Mouse (Mus musculus) urinary bladder, postnatal 4 days (tissue): ENCODE results near the gene Glt1d1.
A peak's percentile ranks its signal among the peaks of the same experiment; 100 is the strongest.
"Not testable (repeated sequence)": the region's sequence is repeated elsewhere in the genome, so short reads cannot be mapped to it uniquely, and the experiment has no call there.

Experiments used
- DNase-seq, 2 experiments: peaks; one replicate each; pipeline ENCODE4 v3.0.0; 2021 to 2022; ENCODE audit warnings: low spot score in 2 of 2

The Glt1d1 gene

DNA sequence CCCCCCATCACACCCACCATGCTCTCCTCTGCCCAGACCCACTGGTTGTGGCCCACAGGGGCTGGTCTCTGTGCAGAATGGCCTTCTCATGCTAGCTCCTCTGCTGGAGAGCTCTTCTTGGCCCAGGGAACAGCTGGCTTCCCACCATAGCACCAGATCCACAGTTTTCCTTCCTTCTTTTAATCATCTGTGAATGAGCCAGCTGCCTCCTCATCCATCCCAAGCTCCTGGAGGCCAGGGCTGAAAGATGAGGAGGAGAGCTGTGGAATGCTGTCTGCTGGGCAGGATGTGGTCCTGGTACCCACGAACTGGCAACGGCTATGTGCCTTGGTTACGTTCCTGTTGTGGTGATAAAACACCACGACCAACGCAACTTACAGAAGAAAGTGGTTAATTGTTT lies 67.6 kb downstream of the Glt1d1 start:
- no peak for DNase-seq

DNA sequence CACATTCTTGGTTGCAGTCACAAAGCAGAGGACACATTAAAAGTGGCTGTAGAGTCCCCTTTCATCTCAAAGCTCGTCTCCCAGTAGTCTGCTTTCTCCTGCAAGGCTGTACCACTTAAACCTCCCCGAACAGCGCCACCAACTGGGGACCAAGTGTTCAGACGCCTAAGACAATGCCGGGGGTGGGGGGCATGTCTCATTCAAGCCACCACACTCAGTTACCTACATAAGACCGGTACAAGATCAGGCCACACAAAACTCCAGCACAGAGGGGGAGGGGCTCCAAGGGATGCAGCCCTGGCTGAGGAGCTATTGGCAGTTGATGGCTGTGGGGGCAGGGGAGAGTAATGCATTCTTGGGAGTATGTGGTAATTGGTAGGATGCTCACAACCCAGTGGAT lies 68.1 kb downstream of the Glt1d1 start:
- DNase-seq, result no peak

DNA sequence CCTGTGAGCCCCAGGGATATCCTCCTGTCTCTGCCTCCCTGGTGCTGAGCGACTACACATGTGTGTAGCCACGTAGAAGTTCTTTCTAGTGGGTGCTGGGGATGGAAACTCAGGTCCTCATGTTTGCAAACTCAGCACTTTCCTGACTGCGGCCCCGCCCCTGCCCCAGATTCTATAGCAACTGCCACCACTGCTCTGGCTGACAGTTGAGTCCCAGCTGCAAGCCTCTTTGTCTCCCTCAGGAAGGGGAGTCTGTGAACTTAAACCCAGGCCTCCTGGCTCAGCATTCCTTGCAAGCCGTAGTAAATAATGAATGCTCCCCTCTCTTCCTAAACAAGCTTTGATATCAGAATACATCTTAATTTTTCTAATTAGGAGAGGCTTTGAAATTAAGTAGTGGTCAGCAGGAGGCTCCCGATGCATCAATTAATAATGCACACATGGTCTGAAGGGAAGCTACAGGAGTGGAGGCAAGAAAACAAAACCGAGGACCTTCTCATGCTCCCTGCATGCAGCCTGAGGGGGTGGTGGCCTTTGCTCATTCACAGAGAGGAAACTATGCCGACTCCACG lies 71.6 kb downstream of the Glt1d1 start:
- no peak for DNase-seq

DNA sequence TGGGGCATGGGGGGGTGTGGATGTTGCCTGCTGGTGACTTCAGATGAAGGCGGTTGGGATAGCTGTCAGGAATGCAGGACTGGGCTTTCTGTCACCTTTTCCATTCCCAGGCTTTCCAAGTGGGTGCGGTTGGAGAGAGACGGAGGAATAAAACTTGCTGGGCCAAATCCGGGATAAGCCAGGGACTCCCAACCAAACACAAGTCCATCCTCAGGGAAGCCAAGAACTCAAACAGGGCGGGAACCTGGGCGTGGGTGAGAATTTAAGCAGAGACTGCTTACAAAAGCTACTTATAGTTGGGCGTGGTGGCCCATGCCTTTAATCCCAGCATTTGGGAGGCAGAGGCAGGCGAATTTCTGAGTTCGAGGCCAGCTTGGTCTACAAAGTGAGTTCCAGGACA lies 73.2 kb downstream of the Glt1d1 start:
- DNase-seq, result no peak

DNA sequence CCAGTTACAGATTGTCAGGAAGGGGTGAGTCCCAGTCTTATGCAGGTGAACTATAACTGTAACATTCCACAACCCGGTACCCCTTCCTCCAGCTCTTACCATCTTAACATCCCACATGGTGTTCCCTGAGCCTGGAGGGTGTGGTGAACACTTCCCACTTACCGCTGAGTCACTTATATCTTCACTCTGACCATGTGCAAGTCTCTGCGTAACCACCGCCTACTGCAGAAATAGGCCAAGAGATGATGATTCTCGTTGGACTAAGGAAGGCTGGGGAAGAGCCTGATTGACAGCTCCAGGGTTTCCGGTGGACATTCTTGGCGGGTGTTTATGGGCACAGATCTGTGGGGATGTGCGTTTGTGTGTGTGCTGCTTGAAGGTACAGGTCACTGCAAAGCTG lies 73.9 kb downstream of the Glt1d1 start:
- no peak for DNase-seq

DNA sequence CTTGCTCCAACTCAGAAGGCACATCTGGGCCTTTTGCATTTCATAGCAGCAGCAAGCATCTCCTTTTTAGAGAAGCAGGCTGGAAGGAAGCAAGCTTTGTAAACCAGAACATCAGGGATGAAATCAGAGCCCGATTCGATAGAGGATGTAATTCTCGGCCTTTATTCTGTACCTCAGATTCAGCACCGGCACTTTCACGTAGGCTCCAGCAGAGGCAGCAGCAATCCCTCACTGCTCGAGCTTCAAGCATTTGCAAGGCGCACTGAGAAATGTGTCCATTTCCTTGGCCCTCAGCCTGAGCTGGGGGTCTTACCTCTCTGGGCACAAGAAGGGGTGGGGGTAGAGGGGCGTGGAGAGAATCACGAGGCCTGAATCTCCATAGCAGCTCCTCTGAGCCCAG lies 76.1 kb downstream of the Glt1d1 start:
- no peak for DNase-seq

DNA sequence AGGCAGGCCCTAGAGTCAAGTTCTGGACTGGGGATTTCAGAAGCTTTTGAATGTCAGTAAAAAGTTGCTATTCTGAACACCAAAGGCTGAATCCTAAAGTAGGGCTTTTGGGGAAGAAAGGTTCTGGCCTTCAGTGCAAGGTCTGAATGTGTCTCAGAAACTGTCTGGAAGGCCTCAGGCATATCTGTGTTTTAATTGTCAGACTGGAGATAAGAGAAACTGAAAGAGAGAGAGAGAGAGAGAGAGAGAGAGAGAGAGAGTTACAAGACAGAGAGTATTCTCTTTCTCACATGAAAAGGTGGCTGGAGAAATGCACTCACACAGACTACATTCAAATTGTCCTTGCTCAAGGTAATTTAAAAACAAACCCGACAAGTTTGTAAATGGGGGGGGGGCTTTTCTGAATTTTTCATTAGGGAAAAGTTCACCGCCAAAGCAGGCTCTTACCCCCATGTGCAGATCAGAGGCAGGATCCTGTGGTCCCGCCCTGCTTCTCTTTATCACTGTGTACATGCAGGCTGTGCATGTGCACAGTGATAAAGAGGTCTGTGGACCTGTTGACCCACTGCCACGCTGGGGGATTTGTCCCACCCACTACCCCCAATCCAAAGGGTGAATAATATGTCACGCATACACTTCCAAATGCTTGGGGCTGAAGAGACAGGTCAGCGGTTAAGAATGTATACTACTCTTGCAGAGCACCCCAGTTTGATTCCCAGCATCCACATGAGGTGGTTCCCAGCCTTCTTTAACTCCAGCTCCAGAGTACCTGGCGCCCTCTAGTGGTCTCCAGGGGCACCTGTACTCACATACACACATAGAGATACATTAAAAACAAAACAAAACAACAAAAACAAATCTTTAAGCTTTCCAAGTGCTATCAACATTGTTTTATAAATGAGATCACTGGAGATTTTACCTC lies 83.0 kb downstream of the Glt1d1 start:
- no peak for DNase-seq

DNA sequence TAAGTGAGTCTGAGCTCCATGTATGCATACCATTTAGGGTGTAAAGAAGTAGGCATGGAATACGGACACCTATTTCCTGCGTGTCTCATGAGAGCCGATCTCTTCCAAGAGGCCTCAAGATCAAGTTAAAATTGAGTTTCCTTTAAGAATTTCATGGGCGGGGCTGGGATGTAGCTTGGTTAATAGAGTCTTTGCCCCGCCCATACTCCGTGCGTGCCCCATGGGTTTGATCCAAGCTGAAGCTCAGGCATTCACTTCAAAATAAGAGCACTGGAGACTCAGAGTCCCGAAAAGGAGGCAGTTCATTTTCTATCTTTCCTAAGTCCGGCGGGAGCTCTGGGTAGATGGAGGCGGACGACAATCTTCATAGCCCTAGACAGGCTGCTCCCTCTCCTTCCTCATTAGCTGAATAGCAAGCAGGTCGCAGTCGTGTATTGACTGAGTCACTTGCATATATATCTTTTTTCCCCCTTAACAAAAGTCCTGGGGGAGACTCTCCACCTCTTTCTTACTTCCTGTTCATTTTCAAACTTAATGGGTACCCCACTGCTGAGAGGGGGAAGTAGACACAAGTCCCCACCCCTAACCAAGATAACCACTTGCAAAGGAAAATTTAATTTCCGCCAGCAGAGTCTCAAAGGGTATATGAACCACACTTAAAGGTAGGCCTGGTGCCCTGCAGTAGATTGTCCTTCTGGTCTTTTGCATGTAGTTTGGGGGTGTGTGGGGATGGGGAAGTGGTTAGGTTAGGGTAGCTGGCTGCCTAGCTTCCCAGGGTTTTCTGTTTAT lies 88.7 kb downstream of the Glt1d1 start:
- DNase-seq, result peak in 1 of 2 experiments; percentile 31

DNA sequence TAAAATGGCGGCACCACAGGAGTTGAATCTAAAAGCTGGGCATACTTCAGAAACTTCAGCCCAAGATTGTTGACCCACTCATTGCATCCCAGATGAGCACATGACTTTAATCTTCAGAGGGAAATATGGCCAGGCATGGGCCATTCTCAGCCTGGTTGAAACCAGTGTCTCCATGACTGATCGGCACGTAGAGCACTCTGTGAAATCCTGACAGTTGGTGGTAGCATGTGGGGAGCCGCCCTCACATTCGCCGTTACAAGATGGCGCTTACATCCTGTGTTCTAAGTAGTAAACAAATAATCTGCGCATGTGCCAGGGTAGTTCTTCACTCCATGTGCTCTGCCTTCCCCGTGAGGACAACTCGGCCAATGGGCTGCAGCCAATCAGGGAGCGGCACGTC lies 90.1 kb downstream of the Glt1d1 start:
- not testable (repeated sequence) for DNase-seq

DNA sequence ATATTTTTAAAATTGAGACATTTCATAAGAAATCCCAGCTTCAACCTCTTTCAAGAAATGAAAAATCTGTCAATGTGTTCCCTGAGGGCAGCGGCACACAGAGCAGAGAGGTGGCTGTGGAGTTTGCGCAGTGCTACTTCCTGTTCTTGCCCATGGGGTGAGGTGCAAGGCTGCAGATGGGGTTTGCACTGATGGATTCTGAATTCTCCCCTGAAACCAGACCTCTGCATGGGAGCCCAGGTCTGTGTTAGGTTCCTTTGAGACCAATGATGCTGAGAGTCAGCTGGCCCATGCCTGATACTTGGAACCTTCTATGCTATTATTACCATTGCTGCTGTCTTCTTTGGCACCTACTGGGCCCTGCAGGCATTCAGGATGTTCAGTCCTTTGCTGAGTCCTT lies 98.3 kb downstream of the Glt1d1 start:
- DNase-seq, result no peak

DNA sequence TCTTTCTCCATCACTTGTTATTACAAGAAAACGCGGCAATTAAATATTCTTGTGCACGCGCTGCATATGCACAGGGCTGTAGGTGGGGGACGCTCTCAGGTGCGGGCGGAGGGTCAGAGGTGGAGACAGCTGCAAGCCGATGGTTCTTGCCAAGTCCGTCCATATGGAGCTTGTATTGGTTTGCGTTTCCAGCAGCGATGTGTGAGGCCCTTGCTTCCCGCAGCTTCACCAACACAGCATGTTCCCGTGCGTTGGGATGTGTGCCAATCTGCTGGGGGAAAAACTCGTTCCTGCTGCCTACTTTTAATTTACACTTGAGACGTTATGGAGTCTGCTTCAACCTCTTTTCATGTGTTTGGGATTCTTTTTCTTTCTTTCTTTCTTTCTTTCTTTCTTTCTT lies 109.3 kb downstream of the Glt1d1 start:
- peak in 1 of 2 experiments; percentile 31 for DNase-seq

DNA sequence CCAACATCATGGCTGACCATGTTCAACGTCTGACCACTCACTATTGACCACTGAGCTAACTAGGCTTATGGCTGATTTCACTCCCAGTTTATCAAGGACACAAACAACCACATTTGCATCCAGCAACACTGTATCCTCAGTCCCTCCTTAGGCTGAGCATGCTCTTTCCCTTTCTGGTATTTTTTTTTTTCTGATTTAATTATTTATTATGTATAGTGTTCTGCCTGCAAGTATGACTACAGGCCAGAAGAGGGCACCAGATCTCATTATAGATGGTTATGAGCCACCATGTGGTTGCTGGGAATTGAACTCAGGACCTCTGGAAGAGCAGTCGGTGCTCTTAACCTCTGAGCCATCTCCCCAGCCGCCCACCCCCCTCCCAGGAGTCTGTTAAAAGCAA lies 117.5 kb downstream of the Glt1d1 start:
- not testable (repeated sequence) for DNase-seq

DNA sequence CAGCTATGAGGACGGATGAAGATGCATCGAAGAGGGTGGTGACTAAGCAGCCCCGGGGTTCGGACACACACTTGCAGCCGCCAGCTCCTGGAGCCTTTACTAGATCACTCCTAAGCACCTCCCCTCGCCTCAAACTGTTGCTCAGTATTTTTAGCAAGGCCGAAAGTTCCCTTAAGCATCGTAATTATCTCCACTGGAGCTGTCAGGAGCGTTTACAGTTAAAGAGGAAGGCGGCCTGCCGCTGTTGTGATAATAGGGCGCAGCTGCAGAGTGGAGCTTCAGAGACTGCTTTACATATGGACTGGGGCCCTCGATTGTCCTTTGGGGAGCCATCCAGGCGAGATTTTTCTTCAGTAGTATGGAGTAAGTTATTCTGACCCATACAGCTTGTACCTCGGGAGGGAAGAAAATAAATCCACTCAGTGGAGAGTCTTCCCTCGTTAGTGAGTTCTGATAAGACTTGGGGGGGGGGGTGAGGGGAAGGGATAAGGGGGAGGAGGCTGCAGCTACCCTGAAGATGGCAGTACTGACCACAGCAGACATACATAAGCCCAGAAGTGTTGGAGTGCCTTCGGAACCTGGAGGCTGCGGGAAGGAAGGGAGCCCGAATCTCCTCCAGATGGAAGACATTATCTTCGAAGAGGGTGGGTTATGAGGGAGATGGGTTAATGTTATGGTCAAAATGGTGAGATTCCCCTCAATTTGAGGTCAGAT lies 119.4 kb downstream of the Glt1d1 start:
- no peak for DNase-seq

DNA sequence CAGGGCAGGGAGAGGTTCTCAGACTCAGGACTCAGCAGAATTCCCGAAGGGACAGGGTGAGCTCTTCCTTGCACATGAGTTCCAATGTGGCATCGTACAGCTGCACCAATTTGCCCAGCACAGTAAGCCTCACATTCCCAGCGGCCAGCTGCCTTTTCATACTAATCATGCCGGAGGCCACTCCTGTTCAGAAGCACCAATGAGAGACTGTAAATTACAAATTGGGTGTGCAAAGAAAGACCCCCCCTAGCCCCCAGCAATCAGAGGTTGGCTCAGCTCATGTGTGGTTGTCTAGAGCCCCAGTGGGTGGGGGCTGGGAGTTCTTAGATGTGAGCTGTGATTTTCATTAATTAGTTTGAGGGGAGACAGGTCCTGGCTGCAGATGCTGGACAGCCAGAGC lies 123.5 kb downstream of the Glt1d1 start:
- DNase-seq, result peak in 1 of 2 experiments; percentile 32

DNA sequence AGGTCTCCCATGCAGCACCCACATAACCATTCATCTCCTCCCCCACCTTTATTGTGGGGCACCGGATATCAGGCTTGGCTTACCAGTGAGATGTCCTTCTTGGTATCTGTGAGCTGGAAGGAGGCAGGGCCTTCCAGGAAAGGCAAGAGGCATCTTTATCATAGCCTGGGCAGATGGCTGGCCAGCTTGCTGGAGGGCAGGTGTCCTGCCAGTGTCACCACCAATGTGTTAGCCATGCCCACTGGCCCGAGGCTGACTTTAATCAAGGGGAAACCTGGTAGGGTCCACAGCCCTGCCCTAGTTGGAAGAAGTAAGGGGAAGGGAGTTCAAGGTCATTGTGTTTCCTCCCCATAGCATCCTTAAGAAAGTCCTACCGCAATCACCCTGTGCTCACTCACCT lies 123.9 kb downstream of the Glt1d1 start:
- peak in 1 of 2 experiments; percentile 39 for DNase-seq

DNA sequence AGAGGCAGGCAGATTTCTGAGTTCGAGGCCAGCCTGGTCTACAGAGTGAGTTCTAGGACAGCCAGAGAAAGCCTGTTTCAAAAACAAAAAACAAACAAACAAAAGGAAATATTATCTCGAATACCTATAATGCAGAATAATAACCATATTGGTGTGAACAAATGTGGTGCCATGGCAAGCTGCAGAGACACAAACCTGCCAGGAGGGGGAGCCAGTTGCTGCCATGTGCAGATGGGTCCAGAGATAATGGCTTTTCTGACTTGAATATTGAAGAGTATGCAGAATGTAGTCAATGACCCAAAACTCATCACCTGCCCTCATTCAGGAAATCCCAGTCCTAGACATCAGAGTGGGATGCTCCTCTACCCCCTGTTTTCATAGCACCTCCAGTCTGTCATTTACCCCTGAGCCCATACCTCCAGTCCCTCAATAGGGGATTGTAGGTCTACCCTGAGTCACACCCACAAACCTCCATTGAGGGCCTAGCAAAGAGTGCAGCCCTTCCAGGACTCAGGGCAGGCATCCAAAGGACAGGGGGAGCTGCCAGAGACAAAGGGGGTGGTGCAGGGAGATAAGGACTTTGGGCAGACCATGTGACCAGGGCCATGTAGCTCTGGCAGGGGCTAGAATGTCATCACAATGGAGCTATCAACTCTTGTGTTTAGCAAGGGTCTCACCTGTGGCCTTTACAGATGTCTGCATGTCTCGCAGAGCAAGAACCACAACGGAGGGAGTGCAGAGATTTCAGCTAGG lies 124.8 kb downstream of the Glt1d1 start:
- no peak for DNase-seq

DNA sequence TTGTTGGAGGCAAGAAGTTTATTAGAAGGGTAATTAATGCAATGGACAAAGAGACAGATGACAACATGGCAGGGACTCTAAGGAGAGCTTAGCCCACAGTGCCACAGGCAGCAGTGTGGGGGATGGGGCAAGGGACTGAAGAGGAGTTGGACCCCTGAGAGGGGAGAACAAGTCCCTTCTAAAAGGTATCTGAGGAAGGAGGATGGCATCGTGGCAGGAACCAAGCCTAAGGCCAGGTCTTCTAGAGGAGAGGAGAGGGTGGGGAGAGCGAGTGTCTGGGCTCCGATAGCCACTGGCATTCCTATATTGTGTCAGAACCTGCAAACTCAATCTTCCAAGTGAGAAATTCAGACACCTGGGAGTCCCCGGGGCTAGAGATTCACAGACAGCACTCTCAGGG lies 126.5 kb downstream of the Glt1d1 start:
- DNase-seq, result peak in 1 of 2 experiments; percentile 55
